Mouse (Mus musculus) hindlimb bud, embryonic 11.5 days (tissue): ENCODE measurements around the gene Degs1.
"Not testable (repeated sequence)": the region's sequence is repeated elsewhere in the genome, so short reads cannot be mapped to it uniquely, and the experiment has no call there.

ENCODE experiments used
- DNase-seq: peaks from one replicate; pipeline ENCODE4 v3.0.0-alpha.2; 2012; ENCODE audit warnings: low read depth, low spot score; ENCODE audit errors: extremely low spot score

The Degs1 gene

DNA sequence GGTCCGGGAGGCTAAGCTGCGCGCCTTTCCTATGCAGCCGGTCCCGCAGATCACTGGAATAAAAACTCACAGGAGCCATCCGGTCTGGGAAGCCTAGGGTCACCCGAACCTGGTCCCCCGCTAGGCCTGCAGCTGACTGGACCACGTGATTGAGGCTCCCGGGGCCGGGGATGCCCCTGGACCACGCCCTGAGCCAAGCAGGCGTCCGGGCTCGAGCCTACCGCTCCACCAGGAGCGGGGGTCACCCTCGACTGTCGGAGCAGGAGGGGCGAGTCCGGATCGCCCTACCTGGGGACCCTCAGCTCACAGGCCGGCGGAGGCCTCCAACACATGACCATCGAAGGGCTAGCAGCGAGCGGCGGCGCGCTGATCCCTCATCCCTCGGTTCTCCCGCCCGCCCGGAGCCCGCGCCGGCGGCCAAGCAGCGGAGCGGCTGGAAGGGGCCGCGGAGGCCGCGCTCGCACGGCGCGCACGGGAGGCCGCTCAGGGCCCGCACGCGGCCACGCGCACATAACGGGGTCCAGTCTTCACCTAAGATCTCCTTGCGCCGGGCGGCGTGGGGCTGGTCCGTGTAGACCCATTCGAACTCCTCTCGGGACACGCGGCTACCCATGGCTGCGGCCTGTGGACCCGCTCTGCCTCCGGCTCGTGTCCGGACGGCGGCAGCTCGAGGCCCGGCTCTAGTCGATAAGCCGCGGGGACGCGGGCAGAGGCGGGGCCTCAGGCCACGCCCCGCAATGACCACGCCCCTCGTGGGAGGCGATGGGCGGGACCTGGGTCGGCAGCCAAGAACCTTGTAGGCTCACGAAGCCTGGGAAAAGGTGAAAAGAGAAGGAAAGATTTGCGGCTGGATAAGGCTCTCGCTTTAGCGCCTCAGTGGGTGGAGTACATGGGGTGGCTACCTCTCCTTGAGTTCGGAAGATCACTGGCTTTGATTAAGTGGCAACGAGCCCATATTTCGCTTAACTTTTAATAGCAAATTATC, at the start of gene Degs1:
Gene Degs1, minus strand, starts transcription at position 714 of the 985 bp plus-strand sequence.
- DNase-seq = peak; percentile 67

DNA sequence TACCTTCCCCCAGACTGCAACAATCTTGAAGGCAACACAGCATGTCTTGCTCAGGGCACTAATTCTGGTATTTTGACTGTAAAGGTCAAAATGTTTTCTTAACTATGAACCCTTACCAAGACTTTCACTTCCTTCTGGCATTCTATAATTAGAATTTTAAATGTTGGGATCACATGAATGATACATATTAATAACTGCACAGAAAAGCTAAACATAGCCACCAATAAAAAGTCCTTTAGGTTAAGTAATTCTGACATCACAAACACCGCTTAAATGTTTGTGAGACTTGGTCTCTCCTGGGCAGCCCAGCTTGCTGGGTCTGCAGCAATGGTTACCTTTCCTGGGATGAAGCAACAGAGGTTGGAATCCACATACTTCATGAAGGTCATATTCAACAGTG, 43.3 kb upstream of the Degs1 start:
- no peak for DNase-seq

GRCm38 (mm10) chr1:182324552-182324951, 41.9 kb upstream of the Degs1 start:
- no peak for DNase-seq

- no peak for DNase-seq
Observed at GRCm38 (mm10) chr1:182323139-182323538, 40.5 kb upstream of the Degs1 start.

DNA sequence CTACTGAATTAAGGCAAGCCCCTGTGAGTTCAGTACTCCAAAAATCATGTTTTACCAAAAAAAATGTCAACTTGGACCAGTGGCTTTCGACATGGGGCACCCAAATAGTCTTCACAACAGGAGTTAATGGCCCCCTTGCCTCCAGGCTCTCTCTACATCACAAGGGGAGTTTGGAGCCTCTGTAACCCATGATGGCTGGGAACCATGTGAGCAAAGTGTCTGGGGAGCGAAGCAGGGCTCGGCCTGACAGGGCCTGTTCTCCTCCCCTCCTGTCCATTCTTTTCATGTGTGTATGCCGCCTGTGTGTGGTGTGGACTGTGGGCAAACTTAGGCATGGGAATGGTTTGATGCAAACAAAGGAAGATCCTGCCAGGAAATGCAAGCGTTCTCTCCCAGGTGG, 31.6 kb upstream of the Degs1 start:
- no peak for DNase-seq

DNA sequence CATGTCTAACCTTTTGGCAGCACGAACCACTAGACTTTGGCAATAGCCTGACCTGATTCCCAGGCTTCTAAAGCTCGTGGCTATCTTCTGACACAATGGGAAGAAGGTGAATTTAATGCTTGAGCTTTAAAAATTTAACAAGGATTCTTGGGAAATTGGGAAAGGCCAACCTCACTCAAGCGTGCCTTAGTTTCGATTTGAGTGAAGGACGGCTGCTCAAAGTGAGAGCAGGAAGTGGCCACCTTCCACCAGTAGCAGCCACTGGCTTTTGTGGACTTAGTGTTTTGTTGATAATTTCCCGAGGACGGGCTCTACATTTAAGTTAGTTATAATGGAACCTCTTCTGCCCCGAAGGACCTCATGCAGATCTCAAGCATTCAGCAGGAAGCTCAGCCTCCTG, 30.6 kb upstream of the Degs1 start:
- DNase-seq = no peak

- DNase-seq = no peak
Observed at GRCm38 (mm10) chr1:182311376-182311775, 28.8 kb upstream of the Degs1 start.

DNA sequence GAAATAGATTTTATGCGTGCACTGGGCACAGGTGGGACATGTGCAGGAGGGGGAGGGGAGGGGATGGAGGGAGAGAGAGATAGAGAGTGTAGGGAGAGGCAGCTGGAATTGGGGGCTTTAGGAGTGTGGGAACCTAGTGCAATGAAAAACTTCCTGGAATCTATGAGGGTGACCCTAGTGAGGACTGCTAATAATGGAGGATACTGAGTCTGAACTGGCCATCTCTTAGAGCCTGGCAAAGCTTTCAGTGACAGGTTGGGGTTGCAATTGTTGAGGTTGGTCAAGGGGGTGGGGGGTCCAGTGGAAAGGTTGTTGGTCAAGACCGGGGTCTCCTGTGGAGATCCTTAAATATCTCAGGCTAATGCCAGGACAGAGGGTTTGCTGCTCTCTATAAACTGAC, 27.7 kb upstream of the Degs1 start:
- no peak for DNase-seq

GRCm38 (mm10) chr1:182309403-182309802, 26.8 kb upstream of the Degs1 start:
- no peak for DNase-seq

- DNase-seq = no peak
Observed at GRCm38 (mm10) chr1:182302916-182303315, 20.3 kb upstream of the Degs1 start.

- no peak for DNase-seq
Observed at GRCm38 (mm10) chr1:182302176-182302870, 19.7 kb upstream of the Degs1 start.

GRCm38 (mm10) chr1:182297821-182298220, 15.2 kb upstream of the Degs1 start:
- DNase-seq = no peak

DNA sequence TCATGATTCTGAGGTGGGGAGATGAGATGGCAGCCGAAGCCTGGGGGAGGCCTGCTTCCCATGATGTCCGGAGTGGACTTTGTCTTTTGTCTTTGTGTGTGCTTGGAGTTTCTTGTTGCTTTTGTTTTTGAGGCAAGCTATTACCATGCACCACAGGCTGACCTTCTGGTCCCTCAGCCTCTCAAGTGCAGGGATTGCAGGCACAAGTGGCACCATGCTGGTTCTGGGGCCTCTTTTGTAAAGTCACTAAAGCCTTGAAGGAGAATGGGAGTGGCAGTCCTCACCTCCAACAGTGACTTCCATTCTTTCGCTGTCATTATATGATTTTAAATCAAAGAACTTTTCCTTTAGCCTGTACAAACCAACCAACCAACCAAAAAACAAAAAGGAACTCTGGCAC, 14.6 kb upstream of the Degs1 start:
- DNase-seq = no peak

DNA sequence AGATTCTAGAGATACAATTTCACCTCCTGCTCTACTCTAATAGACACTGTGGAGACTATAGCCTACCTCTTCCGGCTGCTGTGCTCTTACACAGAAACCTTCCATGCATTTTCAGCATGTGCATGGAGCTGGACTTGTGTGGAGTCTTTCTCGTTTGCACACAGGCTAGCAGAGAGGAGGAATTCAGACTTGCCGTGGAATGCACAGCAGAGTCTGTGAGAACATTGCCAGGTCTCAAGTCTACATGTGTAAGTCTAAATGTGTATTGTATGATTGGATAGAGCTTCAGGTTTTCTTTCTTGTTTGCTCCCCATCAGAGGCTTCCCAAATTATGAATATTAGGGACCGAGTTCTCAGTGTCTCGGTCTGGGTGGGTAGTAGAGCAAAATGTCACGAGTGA, 14.2 kb upstream of the Degs1 start:
- DNase-seq = no peak

DNA sequence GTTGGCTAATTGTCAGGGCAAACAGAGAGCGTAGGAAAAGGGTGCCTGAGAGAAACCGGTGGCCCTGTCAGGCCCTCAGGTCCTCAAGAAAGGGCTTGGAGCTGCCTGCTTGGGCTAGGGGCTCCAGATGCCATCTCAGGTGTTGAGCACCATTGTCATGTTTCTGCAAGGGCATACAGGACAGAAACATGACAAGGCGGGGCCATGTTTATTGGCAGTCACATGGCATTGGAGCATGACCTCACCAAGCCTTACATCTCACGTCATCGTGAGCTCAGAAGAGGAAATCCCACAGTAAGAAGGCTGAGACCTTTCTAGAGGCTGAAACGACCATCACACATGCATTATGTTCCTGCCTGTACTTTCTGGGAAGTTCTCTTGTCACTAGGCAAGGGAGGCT, 13.5 kb upstream of the Degs1 start:
- DNase-seq = no peak

- DNase-seq = no peak
Observed at GRCm38 (mm10) chr1:182292291-182292690, 9.7 kb upstream of the Degs1 start.

GRCm38 (mm10) chr1:182290741-182291140, 8.1 kb upstream of the Degs1 start:
- not testable (repeated sequence) for DNase-seq

- no peak for DNase-seq
Observed at GRCm38 (mm10) chr1:182289781-182290180, 7.2 kb upstream of the Degs1 start.

GRCm38 (mm10) chr1:182288601-182289000, 6.0 kb upstream of the Degs1 start:
- no peak for DNase-seq

DNA sequence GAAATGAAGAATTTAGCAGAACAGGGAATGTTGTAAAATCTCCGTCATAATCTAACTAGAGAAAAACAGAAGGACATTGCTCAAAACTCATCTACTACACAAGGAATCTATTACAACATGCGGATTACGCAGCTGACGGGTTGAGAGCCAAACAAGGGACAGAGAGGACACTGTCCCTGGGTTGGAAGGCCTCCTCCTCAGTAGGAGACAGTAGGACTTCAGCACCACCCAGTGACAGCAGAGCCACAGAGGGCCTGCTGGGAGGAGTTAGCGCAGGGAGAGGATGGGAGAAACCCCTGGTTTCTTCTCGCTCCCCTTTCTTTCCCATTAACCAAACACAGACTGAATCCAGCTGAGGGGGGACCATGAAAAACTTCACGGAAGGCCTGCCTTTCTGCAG, 5.2 kb upstream of the Degs1 start:
- no peak for DNase-seq

DNA sequence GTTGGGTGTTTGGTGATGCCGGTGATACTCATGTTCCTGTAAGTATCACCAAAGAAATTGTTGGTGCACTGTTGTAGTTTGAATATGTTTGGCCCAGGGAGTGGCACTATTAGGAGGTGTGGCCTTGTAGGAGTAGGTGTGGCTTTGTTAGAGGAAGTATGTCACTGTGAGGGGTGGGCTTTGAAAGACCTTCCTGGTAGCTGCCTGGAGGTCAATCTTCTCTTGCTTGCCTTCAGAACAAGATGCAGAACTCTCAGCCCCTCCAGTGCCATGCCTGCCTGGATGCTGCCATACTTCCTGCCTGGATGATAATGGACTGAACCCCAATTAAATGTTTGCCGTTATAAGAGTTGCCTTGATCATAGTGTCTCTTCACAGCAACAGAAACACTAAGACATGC, 2.2 kb upstream of the Degs1 start:
- DNase-seq = no peak

DNA sequence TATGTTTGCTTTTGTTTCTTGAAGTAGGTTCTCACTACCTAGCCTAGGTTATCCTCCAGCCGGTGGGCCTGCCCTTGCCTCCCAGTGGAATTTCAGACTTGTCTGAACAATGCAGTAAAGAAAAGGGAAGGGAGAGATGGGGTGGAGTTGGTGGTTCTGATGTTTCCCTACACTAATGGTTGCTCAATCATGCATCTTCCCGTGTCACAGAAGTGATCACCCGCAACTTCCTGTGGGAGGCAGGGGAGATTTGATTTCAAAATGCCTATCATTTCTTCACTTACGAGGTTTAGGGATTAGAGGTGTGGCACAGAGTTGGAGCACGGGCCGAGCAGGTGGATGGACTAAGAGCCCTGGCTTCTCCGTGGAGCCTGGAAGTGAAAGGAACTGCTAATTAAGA, 627 bp upstream of the Degs1 start:
- no peak for DNase-seq
